Mouse (Mus musculus): ENCODE measurements around the gene Synpo2. TPM values are rescaled to one million over a fixed set of nuclear protein-coding genes. Genes with fewer than 3 reads are reported as not detected.

The Synpo2 gene
- total RNA-seq, 2 experiments from 2014 or later: 175 to 193 TPM

DNA sequence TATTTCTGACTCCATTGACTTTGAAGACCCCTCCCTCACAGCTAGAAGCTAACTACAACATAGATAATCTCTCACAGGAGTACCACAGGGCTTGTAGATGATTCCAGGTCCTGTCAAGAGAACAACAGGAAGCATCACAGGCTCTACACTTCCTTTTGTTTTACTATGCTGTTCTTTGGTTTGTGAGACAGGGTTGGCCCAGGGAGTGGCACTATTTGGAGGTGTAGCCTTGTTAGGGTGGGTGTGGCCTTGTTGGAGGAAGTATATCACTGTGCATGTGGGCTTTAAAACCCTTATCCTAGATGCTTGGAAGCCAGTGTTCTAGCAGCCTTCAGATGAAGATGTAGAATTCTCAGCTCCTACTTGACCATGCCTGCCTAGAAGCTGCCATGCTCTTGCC lies 160.9 kb downstream of the Synpo2 start:
- intact Hi-C loops (cut with DNase I; ENCODE audit: low total_unique reads): no loop called here
- DNase-seq: no peak

- intact Hi-C loops (cut with DNase I; ENCODE audit: low total_unique reads): no loop called here
- DNase-seq: no peak
These were observed 162.6 kb downstream of the Synpo2 start for GRCm38 (mm10) chr3:123073351-123073750.

DNA sequence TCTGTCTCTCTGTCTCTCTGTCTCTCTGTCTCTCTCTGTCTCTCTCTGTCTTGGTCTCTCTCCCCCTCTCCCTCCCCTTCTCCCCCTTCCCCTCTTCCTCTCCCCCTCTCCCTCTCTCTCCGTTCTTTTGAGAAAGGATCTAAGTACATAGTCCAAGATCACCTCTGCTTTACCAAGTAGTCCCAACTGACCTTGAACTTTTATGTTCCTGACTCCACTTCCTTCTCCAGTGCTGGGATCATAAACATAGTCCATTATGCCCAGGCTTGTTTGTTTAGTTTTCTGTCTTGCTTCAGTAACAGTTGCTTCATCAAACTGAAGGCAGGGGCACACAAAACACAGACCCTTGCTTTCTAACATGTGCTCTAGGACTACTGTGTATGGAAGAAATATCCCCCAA lies 163.5 kb downstream of the Synpo2 start:
- intact Hi-C loops (cut with DNase I; ENCODE audit: low total_unique reads): no loop called here
- DNase-seq: no peak

DNA sequence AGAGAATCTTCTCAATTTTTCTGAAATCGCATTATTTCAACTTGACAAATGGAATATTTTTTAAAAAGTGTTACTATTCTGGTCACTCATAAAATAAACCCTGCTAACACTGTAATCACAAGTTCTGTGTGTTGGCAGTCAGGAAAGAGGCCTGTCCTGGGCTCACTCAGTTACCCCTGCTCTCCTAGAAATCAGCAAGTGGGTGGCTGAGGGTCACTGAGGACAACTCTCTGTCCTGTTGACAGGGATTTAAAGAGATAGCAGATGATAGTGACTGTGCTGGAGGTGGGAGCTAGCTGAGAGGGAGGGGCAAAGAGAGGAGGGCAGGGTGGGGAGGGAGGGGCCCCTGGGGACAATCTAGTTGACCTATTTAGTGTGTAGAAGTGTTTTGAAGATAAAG lies 165.0 kb downstream of the Synpo2 start:
- intact Hi-C loops (cut with DNase I; ENCODE audit: low total_unique reads): no loop called here
- no peak for DNase-seq

DNA sequence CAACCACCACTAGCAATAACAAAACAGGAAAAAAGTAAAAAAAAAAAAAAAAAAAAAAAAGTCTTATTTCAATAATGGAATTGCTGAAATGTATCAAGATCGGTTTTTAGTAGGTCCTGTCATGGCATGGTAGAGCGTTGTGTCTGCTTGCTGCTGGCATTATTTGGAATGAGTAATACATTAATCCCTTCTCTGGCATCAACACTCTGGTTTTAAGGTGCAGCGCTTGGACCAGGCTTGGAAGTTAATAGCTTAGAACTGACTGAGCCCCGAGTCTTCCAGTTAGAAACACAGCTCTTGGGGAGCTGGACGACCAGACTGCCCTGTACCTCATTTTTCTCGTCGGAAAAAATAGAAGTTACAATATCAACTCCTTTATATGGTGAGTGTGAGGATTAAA lies 169.1 kb downstream of the Synpo2 start:
- DNase-seq: no peak
- intact Hi-C loops (cut with DNase I; ENCODE audit: low total_unique reads): no loop called here

DNA sequence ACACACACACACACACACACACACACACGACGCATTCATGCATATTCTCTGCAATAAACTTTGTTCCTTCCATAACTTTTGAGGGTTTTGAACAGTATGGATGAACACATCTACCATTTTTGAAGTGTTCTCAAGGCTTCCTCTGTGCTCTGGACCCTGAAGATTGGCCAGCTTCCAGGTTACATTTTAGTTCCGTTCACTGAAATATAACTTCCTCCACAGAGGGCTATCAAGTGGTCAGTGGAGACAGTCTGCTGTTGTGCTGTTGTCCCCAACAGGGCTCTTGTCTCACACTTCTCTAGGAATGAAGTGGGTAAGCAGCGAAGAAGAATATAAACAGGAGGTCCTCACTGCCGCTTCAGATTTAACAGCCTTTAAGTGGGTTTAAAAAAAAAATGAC lies 170.5 kb downstream of the Synpo2 start:
- intact Hi-C loops (cut with DNase I; ENCODE audit: low total_unique reads): no loop called here
- no peak for DNase-seq

GRCm38 (mm10) chr3:123064186-123064585 lies 171.8 kb downstream of the Synpo2 start:
- DNase-seq: no peak
- intact Hi-C loops (cut with DNase I; ENCODE audit: low total_unique reads): no loop called here

DNA sequence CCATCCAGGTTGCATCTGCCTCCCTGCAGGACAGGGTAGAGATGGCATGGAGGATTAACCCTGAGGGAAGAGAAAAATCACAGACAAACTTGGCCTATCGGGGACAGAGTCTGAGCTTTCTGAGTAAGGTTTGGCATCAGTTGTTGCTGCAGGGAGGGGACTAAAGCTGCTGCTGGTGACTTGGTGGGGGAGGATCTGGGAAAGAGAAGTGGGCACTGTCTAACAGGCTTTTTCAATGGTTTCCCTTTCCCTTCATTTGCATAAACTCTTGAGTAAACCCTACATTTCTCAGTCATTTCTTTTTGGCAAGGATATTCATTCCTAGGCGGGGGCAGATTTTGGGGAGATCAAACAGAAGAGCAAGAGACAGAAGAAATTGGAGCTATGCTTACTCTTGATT lies 174.0 kb downstream of the Synpo2 start:
- DNase-seq: no peak
- intact Hi-C loops (cut with DNase I; ENCODE audit: low total_unique reads): no loop called here

DNA sequence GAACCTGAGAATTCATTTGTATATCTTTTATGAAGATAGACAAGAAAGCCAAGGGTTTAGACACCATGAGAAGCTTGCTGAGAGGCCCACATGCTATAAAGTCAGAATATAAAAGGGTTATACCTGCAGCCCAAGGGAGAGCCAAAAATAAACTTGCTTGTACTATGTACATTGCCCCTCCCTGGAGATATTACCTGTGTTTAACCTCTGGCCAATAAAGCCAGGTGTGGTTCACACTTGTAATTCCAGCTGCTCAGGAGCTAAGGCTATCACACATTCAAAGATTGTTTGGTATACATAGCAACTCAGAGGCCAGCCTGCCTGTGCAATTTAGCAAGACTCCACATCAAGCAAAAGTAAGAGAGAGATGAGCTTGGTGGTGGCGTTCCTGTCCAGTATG lies 177.1 kb downstream of the Synpo2 start:
- intact Hi-C loops (cut with DNase I; ENCODE audit: low total_unique reads): no loop called here
- DNase-seq: no peak

- intact Hi-C loops (cut with DNase I; ENCODE audit: low total_unique reads): no loop called here
- no peak for DNase-seq
These were observed 181.8 kb downstream of the Synpo2 start for GRCm38 (mm10) chr3:123054178-123054577.

- intact Hi-C loops (cut with DNase I; ENCODE audit: low total_unique reads): no loop called here
These were observed 182.6 kb downstream of the Synpo2 start for GRCm38 (mm10) chr3:123053192-123053938.

DNA sequence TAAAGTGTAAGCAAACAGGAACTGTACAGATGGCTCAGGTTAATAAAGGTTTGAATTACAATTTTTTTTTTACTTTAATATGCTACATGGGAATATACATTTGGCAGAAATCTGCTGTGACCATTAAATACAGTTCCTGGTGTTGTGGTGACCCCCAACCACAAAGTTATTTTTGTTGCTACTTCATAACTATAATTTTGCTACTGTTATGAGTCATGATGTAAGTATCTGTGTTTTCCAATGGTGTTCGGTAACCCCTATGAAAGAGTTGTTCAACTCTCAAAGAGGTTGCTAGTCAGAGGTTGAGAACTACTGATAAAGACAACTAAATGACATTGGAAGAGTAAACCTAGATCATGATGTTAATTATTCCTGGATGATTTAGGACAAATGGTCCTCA lies 193.6 kb downstream of the Synpo2 start:
- intact Hi-C loops (cut with DNase I; ENCODE audit: low total_unique reads): no loop called here
- DNase-seq: no peak

More at GRCm38 (mm10) chr3:123053192-123053938, 182.6 kb downstream of the Synpo2 start:
- no peak for DNase-seq

DNA sequence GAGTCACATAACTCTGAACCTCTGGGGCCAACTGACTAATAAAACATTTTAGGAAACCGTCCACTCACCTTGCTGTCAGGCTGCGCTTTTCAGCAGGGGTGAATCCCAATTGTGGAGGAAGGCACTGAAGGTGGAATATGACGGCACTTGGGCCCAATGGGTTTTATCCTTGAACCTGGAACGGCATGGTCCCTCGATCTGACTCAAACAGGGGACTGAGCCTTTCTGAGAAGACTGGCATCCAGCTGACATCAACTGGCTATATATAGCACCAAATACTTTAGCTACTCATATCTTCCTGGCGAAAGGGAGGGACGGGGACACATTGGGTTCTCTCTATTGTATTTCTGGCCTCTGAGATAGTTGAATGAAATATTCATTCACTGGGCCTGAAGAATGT lies 201.2 kb downstream of the Synpo2 start, which contains the start of gene Myoz2:
TSS of gene Myoz2 (minus strand) at position 264 of the 400 bp plus-strand sequence.
- no peak for DNase-seq
- intact Hi-C loops (cut with DNase I; ENCODE audit: low total_unique reads): no loop called here

GRCm38 (mm10) chr3:123033804-123034203 lies 202.1 kb downstream of the Synpo2 start:
- intact Hi-C loops (cut with DNase I; ENCODE audit: low total_unique reads): no loop called here
- DNase-seq: no peak

Other genes starting within 250 kb of the Synpo2 start
- gene Myoz2, start 201.1 kb downstream of the Synpo2 start, total RNA-seq (2021): 100 to 1,000 TPM; 340 to 373 TPM
- gene Sec24d, start 31.3 kb upstream of the Synpo2 start, total RNA-seq (2021): 10 to 100 TPM; 17.8 to 23.9 TPM
- gene Mettl14, start 150.0 kb upstream of the Synpo2 start, total RNA-seq (2021): 10 to 100 TPM in 1 of 2 experiments, 1 to 10 TPM in 1; 9.5 to 10.4 TPM
- gene Prss12, start 210.8 kb upstream of the Synpo2 start, total RNA-seq (2021): 1 to 10 TPM; 1.3 to 3.1 TPM